Mouse (Mus musculus) adrenal gland, postnatal 14 days (tissue): Measurements from ENCODE around the gene Bud31. TPM values are rescaled to one million over a fixed set of nuclear protein-coding genes. Genes with fewer than 3 reads are reported as not detected.
A peak's percentile ranks its signal among the peaks of the same experiment; 100 is the strongest.
"Not testable (repeated sequence)": the region's sequence is repeated elsewhere in the genome, so short reads cannot be mapped to it uniquely, and the experiment has no call there.

ENCODE experiments used
- DNase-seq: peaks from one replicate; pipeline ENCODE4 v3.0.0; 2021; ENCODE audit warnings: mixed read lengths
- long read RNA-seq, 2 experiments: library from polyadenylated mRNA; stranded (forward); transcript quantifications; one replicate each; pipeline ENCODE4 v2.0.0; 2021
- total RNA-seq: library from RNA; stranded (reverse); gene quantifications from 2 replicates; pipeline ENCODE4 v1.2.3, GENCODE M21; 2021

The Bud31 gene
- 106 and 112 TPM in 2 replicates for total RNA-seq
- long read RNA-seq, experiment 1, transcript Bud31-203 (6 exons, 928 nt), result minor isoform, 15 of 68 reads
- long read RNA-seq, experiment 1, transcript Bud31-207 (6 exons, 867 nt), result major isoform, 45 of 68 reads
- long read RNA-seq, experiment 1, partial matches to known transcripts, result 3 of 68 reads
- long read RNA-seq, experiment 1, other reads (novel, unspliced or antisense), result 3 of 68 reads
- long read RNA-seq, experiment 2, transcript Bud31-207 (6 exons, 867 nt), result major isoform, 43 of 65 reads
- long read RNA-seq, experiment 2, transcript Bud31-203 (6 exons, 928 nt), result minor isoform, 13 of 65 reads
- long read RNA-seq, experiment 2, partial matches to known transcripts, result 1 of 65 reads
- long read RNA-seq, experiment 2, other reads (novel, unspliced or antisense), result 5 of 65 reads

GRCm38 (mm10) chr5:145139571-145140519, at the start of gene Bud31, which contains the start of gene Pdap1:
Gene Bud31 (plus strand): TSS chr5:145140362.
Gene Pdap1 (minus strand): TSS chr5:145140238.
- peak; percentile 98 for DNase-seq

DNA sequence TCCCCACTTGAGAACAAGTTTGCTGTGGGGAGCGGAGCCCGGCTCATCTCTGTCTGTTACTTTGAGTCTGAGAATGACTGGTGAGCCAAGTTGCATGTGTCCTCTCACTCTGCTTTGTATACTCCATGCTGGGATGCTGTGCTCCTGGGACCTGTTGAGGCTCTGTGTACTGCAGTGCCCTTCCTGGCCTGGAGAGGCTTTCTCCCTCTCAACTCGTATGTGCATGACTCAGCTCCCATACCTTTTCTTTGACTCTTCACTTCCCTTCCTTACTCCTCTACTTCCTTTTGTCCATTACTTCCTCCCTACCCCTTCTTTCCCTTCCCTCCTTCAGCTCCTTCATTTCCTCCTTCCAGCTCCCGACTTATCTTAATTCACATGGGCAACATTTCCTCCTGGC, 44.0 kb upstream of the Bud31 start:
- no peak for DNase-seq

DNA sequence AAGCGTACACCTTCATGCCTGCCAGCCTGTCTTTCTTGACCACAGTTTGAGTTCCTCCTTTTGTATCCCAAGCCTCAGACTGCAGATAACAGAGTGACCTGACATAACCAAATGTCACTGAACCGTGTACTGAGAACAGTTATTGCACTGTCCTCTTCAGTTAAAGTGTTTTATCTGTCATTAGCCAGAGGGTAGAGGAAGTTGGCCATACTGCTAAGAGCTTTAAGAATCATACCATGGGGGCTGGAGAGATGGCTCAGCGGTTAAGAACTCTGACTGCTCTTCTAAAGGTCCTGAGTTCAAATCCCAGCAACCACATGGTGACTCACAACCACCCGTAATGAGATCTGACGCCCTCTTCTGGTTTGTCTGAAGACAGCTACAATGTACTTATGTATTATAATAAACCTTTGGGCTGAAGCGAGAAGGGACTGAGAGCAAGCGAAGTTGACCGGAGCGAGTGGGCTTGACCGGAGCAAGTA, 41.8 kb upstream of the Bud31 start:
- DNase-seq, result no peak

DNA sequence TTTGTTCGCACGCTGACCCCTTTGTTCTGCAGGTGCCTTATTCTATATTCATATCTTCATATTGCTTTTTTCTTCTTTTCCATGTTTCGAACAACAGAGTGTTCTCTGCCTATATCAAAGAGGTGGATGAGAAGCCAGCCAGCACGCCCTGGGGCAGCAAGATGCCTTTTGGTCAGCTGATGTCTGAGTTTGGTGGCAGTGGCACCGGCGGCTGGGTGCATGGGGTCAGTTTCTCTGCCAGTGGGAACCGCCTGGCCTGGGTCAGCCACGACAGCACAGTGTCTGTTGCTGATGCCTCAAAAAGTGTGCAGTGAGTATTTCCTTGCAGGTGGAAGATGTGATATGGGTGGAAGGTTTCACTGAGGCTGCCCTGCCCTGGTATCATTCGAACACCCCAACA, 39.2 kb upstream of the Bud31 start:
- no peak for DNase-seq

- DNase-seq, result not testable (repeated sequence)
Measured at GRCm38 (mm10) chr5:145101451-145101850, 38.7 kb upstream of the Bud31 start.

- DNase-seq, result no peak
Measured at GRCm38 (mm10) chr5:145102706-145103105, 37.5 kb upstream of the Bud31 start.

DNA sequence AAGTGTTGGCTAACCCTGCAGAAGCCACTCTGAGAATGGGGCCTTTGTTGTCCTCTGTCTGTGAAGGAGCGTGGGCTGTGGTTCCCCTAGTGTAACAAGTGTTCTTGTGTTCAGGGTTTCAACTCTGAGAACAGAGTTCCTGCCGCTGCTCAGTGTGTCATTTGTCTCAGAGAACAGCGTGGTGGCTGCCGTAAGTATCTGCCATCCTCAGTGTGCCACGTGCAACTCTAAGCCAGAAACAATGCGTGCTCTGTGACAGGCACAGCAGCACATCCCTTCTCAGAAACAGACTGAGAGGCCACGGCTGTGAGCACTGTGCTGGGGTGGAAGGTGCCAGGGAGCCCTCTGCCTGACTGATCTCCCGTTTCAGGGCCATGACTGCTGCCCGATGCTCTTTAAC, 35.8 kb upstream of the Bud31 start:
- DNase-seq, result no peak

GRCm38 (mm10) chr5:145105694-145106275, 34.4 kb upstream of the Bud31 start:
- DNase-seq, result peak; percentile 52

GRCm38 (mm10) chr5:145110401-145110800, 29.8 kb upstream of the Bud31 start:
- DNase-seq, result no peak

GRCm38 (mm10) chr5:145112566-145112965, 27.6 kb upstream of the Bud31 start:
- DNase-seq, result peak; percentile 50

- no peak for DNase-seq
Measured at GRCm38 (mm10) chr5:145113416-145113815, 26.7 kb upstream of the Bud31 start.

DNA sequence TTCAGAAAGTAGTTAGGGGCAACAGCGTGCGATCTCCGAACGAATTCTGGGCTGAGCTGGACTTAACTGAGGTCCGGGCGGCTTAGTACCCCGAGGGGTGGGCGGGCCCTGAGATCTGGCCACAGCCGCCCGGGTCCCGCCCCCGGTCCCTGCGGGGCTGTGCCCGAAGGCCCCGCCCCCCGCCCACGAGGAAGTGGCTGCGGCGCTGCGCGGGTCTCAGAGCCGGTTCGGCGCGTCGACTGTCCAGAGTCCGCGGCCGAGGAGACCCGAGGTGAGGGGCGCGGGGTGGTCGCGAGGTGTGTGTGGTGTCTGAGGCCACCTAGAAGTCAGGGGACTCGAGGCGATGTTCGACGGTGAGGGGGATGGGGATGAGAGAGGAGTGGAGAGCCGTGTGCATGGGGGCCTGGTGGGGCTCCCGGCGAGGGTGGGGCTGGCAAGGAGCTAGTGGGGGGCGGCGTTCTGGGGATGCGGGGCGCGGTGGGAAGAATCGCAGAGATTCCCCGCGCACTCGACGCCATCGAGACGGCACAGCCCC, 26.0 kb upstream of the Bud31 start, which contains the start of gene Arpc1b:
Gene Arpc1b (plus strand): TSS at position 145 of the 535 bp plus-strand sequence.
- peak; percentile 90 for DNase-seq

DNA sequence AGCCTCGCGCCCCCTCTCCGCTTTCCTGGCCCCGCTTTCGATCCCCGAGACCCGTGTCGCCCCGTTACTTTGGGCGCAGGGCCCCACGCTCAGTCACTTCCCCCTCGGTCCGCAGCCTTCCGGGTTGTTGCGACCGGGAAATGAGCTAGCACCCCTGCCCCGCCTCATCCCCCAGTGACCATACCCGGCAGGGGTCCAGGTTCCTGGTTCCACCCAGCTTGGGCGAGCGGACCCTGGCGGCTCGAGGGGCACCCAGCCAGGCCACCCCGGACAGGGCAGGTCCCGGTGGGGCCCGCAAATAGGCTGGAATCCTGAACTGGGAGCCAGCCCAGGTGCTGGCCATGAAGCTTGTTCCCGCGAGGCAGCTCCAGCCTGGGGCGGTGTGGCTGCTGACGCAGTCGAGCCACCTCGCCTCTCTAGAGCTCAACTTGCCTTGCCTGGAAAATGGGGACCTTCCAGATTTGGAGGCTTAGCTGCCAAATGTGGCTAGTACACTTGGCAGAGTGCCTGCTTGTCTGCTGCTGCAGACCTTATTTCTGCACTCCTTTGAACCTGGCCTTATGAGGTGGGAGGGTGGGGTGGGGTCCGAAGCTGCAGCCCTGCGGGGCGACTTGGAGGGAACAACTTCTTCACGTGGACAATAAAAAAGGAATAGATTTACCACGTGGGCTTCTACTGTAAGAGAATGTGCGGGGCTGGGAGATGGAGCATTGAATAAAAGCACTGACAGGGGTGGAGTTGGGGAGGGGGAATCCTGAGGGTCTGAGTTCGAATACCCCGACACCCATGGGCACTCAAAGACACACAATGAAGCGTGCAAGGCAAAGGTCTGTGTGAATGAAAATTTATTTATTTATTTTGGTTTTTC, 25.3 kb upstream of the Bud31 start:
- peak; percentile 83 for DNase-seq

DNA sequence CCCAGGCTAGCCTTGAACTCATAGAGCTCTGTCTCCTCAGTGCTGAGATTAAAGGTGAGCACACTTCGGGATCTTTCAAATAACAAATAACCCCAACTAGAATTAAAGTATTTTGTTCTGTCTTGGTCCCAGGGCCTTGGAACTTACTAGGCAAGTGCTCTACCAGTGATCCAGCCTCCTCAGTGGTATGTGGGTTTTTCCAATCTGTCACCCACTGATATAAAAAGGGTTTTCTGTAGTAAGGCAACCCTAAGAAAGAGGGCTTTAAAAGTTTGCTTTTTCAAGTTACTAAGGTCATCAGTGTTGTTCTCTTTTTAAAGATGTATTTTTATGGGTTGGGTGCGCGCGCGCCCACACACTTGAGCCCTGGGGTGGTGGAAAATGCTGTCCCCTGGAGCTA, 24.4 kb upstream of the Bud31 start:
- no peak for DNase-seq

GRCm38 (mm10) chr5:145116316-145116715, 23.8 kb upstream of the Bud31 start:
- DNase-seq, result peak; percentile 83

DNA sequence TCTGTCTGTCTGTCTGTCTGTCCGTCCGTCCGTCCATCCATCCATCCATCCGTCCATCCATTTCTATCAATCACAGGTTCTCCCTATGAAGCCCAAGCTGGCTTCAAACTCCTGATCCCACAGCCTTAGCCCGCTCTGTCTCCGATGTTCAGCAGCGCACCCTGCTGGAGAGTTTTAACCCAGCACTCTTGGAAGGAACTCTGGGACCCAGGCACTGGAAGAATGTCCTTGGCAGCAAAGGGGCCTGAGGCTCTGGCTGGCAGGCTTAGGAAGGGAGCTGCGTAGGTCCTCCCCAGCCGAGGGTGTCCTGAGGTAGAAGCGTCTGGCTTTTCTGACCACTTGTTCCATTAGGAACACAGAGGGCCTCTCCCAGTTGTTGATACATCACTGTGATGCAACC, 23.2 kb upstream of the Bud31 start:
- DNase-seq, result peak; percentile 88

DNA sequence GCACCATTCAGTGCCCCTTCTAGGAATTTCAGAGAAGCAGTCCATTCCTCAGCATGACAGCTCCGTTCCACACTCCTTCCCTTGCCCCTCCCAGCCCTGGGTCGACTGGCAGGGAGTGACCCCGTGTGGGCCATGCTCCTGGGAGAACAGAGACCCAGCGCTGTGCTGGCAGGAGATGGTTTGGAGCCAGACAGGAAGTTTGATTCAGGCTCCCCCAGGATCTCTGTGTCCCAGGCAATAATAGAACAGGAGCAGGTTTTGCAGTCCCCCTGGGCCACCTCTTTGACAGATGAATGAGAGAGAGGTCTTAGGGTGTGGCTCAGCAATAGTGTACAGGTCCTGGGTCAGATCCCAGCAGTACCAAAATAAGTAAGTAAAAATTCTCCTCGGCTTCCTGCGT, 22.2 kb upstream of the Bud31 start:
- peak; percentile 54 for DNase-seq

DNA sequence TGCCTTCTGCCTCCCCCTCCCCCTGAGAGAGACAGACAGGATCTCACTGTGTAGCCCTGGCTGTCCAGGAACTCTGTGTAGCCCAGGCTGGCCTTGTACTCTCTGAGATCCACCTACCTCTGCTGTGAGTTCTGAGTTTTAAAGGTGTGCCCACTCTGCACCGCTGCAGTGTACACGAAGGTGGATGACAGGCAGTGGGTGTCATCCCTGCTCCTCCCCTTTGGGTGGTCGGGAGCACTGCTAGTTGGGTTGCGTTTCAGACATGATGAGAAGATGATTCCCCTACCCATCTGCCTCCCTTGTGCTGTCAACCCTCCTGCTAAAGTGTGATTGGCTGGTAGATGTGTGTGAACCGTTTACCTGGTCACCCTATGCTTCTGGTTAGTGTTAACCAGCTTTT, 21.7 kb upstream of the Bud31 start:
- DNase-seq, result no peak

- DNase-seq, result peak; percentile 52
Measured at GRCm38 (mm10) chr5:145119385-145119784, 20.8 kb upstream of the Bud31 start.

GRCm38 (mm10) chr5:145120921-145121320, 19.2 kb upstream of the Bud31 start:
- DNase-seq, result peak; percentile 36

DNA sequence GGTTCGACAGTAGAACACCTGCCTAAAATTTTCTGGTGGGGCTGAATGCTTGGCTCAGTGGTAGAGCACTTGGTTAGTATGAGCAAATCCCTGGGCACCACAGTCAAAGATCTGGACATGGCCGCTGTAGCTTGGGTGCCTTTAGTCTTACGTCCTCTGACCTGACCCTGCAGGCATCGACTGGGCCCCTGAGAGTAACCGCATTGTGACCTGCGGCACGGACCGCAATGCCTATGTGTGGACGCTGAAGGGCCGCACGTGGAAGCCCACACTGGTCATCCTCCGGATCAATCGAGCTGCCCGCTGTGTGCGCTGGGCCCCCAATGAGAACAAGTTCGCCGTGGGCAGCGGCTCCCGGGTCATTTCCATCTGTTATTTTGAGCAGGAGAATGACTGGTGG, 16.8 kb upstream of the Bud31 start:
- DNase-seq, result no peak
